Mouse (Mus musculus) liver, embryonic 12.5 days (tissue): ENCODE measurements at regions not wholly inside any gene's neighbourhood (a gene's known extent, or its start where the extent isn't known, plus 50 kb on each side); places are given as distances from the start of the nearest gene placed in this dataset.

Experiments
- ATAC-seq: fragments of 200-750 bp; cut with Nextera tagmentation; 2 replicates; pipeline ENCODE4 v1.8.0; 2017; ENCODE audit warnings: moderate number of reproducible peaks, mild to moderate bottlenecking, moderate library complexity
- H3K27ac ChIP-seq: fragments of 300-500 bp; sonication (generic); 2 replicates; pipeline ENCODE4 v1.5.1; 2016; ENCODE audit warnings: mild to moderate bottlenecking
- H3K27me3 ChIP-seq: fragments of 300-500 bp; sonication (generic); replicated peaks from 2 replicates; pipeline ENCODE4 v1.6.1; 2016; ENCODE audit warnings: mild to moderate bottlenecking, moderate library complexity
- H3K36me3 ChIP-seq: fragments of 300-500 bp; sonication (generic); 2 replicates; pipeline ENCODE4 v1.6.1; 2016; ENCODE audit warnings: mild to moderate bottlenecking, moderate library complexity
- H3K4me1 ChIP-seq: fragments of 300-500 bp; sonication (generic); 2 replicates; pipeline ENCODE4 v1.6.1; 2016
- H3K4me2 ChIP-seq: fragments of 300-500 bp; sonication (generic); 2 replicates; pipeline ENCODE4 v1.6.1; 2016; ENCODE audit warnings: mild to moderate bottlenecking, moderate library complexity
- H3K4me3 ChIP-seq: fragments of 300-500 bp; sonication (generic); 2 replicates; pipeline ENCODE4 v1.5.1; 2016; ENCODE audit warnings: mild to moderate bottlenecking, moderate library complexity
- H3K9ac ChIP-seq: fragments of 300-500 bp; sonication (generic); 2 replicates; pipeline ENCODE4 v1.6.1; 2016; ENCODE audit warnings: mild to moderate bottlenecking, moderate library complexity
- H3K9me3 ChIP-seq: fragments of 300-500 bp; sonication (generic); replicated peaks from 2 replicates; pipeline ENCODE4 v1.6.1; 2016; ENCODE audit warnings: mild to moderate bottlenecking, moderate library complexity
- WGBS: fragments of 180-500 bp; shearing (Covaris S2); methylation state at CpG from one replicate; pipeline ENCODE4 v1.1.7; 2016; ENCODE audit not compliant: insufficient replicate concordance; 5-methylcytosine and 5-hydroxymethylcytosine counted together

DNA sequence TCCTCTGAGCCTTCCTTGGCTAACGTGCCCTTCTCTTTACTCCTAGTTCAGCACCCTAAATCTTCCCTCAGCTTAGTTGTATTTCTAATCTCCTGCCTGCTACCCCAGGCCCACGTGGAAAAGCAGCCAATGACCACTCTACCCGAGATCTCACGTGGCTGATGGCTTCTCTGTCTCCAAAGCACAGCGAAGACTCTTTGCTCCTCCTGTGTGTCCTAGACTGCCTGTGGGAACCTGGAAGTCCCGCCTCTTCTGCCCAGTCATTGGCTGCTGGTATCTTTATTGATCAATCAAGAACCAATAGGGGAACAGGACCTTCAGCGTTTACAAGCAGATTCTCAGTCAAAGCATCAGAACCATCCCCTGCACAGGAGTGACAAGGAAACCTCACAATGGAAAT lies 54.8 kb downstream of the Gm19935 start:
- no peaks in the 10 kb centered on the region for H3K4me1 ChIP-seq
- 0 out of 2 replicates have a peak, but pooled peaks cover 4% of the 10 kb centered on the region for H3K9me3 ChIP-seq
- H3K36me3 ChIP-seq: no peaks in the 10 kb centered on the region
- H3K27me3 ChIP-seq: no peaks in the 10 kb centered on the region
- ATAC-seq: no peak
- H3K9ac ChIP-seq: no peak overlapping the region
- no peak overlapping the region for H3K4me3 ChIP-seq
- no peak overlapping the region for H3K4me2 ChIP-seq
- H3K27ac ChIP-seq: no peak overlapping the region
- 55% methylated on average over 7 of the region's 7 CpGs for WGBS

GRCm38 (mm10) chr8:90761947-90762346 lies 55.2 kb downstream of the Gm19935 start:
- no peak for ATAC-seq

DNA sequence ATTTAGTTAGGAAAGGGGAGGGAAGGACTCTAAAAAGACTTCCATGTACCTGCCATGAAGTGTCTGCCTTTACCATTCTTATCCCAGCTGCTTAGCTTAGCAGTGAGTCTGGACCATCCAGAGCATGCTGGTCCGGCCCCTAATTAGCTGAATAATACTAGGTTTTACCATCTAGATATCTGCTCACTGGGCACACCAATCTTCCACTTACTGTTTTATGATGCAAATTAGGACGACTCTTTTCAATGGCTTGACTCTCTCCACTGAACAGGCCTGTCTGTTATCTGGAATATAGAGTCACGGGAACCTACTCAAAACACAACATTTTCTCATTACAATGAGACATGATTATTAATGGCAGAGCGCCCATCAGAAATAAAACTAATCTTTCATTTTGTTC lies 55.7 kb downstream of the Gm19935 start:
- no peaks in the 10 kb centered on the region for H3K27me3 ChIP-seq
- no peak overlapping the region for H3K4me3 ChIP-seq
- no peak for ATAC-seq
- no peak overlapping the region for H3K9ac ChIP-seq
- H3K4me2 ChIP-seq: no peak overlapping the region
- no peaks in the 10 kb centered on the region for H3K36me3 ChIP-seq
- H3K9me3 ChIP-seq: 0 out of 2 replicates have a peak, but pooled peaks cover 4% of the 10 kb centered on the region
- no peak overlapping the region for H3K27ac ChIP-seq
- 73% methylated on average over 4 of the region's 4 CpGs for WGBS
- H3K4me1 ChIP-seq: no peaks in the 10 kb centered on the region

More at GRCm38 (mm10) chr8:90761947-90762346, 55.2 kb downstream of the Gm19935 start:
- Histone ChIP-seq H3K9ac (no peak overlapping the region), H3K27ac (no peak overlapping the region), H3K4me2 (no peak overlapping the region), H3K4me1 (no peaks in the 10 kb centered on the region), H3K4me3 (no peak overlapping the region), H3K9me3 (0 out of 2 replicates have a peak, but pooled peaks cover 4% of the 10 kb centered on the region), H3K36me3 (no peaks in the 10 kb centered on the region), H3K27me3 (no peaks in the 10 kb centered on the region)
- 68% methylated on average over 5 of the region's 5 CpGs for WGBS

GRCm38 (mm10) chr8:90759531-90759930 lies 57.7 kb downstream of the Gm19935 start:
- Histone ChIP-seq H3K27me3 (no peaks in the 10 kb centered on the region), H3K9ac (no peak overlapping the region), H3K9me3 (0 out of 2 replicates have a peak, but pooled peaks cover 4% of the 10 kb centered on the region), H3K4me3 (no peak overlapping the region), H3K36me3 (no peaks in the 10 kb centered on the region), H3K4me1 (no peaks in the 10 kb centered on the region), H3K27ac (no peak overlapping the region), H3K4me2 (no peak overlapping the region)
- WGBS: 78% methylated on average over 9 of the region's 9 CpGs
- ATAC-seq: no peak

DNA sequence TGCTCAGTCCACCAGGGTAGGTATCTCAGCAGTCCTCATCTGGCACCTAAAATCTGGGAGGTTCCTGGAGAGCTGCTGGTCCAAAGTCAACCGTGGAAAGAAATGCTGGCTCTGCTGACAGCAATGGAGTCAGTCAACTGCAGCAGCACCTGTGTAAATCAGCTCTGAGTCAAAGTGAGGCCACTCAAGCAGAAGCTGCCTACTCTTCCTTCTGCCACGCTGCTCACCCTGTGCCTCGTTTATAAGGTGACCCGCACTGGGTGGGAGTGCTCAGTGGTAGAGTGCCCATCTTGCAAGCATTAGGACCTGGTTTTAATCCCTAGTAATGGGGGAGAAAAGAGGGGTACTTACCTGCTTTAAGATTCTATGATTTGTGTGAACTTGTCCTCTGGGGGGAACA lies 62.2 kb downstream of the Gm19935 start:
- no peak overlapping the region for H3K27ac ChIP-seq
- H3K27me3 ChIP-seq: no peaks in the 10 kb centered on the region
- H3K4me2 ChIP-seq: no peak overlapping the region
- no peaks in the 10 kb centered on the region for H3K4me1 ChIP-seq
- no peaks in the 10 kb centered on the region for H3K36me3 ChIP-seq
- ATAC-seq: no peak
- no peak overlapping the region for H3K9ac ChIP-seq
- WGBS: 69% methylated on average over 4 of the region's 4 CpGs
- H3K4me3 ChIP-seq: no peak overlapping the region
- no peaks in the 10 kb centered on the region for H3K9me3 ChIP-seq

- Histone ChIP-seq H3K9ac (no peak overlapping the region), H3K4me3 (no peak overlapping the region), H3K27me3 (no peaks in the 10 kb centered on the region), H3K27ac (no peak overlapping the region), H3K4me1 (no peaks in the 10 kb centered on the region), H3K9me3 (no peaks in the 10 kb centered on the region), H3K36me3 (no peaks in the 10 kb centered on the region), H3K4me2 (no peak overlapping the region)
- WGBS: 77% methylated on average over 2 of the region's 2 CpGs
- no peak for ATAC-seq
Measured at GRCm38 (mm10) chr8:90743546-90743945, 73.6 kb downstream of the Gm19935 start.

DNA sequence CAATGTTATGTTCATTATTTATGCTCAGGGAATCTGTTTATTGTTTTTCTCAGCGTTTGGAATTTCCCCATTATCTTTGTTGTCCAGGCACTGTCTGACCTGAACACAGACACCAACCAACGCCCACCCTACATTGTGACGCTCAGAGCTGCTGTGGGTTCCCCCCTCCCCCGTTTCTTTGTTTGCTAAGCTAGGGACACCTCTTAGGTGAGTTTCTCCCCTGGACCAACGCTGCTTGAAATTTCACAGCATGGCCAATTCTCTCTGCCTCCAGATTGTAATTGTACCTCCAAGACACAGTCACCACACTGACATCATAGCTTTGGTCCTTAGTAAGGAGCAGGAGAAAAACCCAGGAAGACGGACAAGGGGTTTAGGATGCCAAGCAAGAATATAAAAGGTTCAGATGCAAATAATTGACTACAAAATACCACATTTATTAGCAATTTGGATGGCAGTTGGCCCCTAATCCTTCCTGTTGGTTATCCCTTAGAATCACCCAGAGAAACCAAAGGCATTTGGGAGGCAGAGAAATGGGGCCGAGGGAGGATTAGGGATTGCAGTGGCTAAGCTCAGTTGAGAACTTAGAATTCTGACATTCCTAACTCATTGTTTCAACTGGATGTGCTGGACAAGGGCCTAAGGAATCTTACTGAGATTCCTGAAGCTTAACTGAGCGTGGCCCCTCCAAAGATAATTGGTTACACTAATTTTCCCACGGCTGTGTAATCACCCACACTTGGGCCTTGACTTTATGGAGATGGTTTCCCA lies 76.0 kb downstream of the Gm19935 start:
- no peak overlapping the region for H3K9ac ChIP-seq
- no peak for ATAC-seq
- H3K4me1 ChIP-seq: no peaks in the 10 kb centered on the region

DNA sequence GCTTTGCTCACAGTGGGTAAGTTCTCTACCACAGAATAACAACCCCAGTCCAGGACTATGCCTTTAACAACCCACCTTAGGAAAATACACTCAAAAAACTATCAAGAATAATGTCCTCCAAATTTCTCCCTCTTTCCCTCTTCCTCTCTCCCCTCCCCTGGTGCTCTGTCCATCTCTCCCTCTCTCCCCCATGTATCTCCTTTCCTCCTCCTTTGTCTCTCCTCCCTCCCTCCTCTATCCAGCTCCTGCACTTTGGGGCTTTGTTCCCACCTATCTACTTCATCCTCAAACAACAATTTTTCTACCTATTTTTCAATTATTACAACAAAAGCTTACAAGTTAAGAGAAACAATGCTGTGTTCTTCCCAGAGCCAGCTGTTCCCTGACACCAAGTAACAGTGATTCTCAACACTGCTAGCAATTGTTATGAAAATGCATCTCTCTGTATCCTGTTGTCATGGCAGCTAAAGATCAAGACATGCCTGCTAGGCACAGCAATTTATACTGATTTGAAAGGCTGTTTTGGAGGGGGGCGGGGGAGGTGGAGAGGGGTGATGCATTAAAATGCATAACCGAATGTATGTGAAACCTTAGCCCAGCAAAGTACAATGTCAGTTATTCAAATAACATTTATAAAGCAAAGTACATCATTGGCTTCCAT lies 76.8 kb downstream of the Gm19935 start:
- WGBS: 75% methylated on average over 2 of the region's 2 CpGs
- ATAC-seq: no peak
- Histone ChIP-seq H3K4me1 (no peaks in the 10 kb centered on the region), H3K27me3 (no peaks in the 10 kb centered on the region), H3K9ac (no peak overlapping the region), H3K4me2 (no peak overlapping the region), H3K36me3 (no peaks in the 10 kb centered on the region), H3K4me3 (no peak overlapping the region), H3K9me3 (no peaks in the 10 kb centered on the region), H3K27ac (no peak overlapping the region)

More for the DNA sequence above, 76.0 kb downstream of the Gm19935 start:
- no peak overlapping the region for H3K4me2 ChIP-seq
- no peak overlapping the region for H3K27ac ChIP-seq
- no peaks in the 10 kb centered on the region for H3K36me3 ChIP-seq
- 52% methylated on average over 9 of the region's 9 CpGs for WGBS
- H3K9me3 ChIP-seq: no peaks in the 10 kb centered on the region
- no peak overlapping the region for H3K4me3 ChIP-seq
- H3K27me3 ChIP-seq: no peaks in the 10 kb centered on the region

DNA sequence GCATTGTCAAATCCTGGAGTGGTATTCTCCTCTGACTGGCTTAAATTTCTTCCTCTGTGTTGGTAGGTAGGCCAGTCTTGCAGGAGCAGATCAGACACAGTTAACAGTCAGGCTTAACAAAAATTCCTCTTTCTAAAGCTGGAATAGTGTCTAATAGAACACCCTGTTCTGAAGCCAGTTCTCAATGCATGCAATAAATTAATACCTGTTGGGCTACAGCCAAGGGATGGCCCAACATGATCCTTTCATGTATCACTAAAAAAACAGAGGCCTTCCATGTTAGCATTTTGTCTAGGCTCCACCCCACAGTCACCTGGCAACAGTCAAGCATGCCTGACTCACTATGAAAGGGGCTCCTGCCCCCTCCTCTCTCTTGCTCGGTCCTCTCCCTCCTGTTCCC lies 89.2 kb downstream of the Gm19935 start:
- H3K27ac ChIP-seq: no peak overlapping the region
- no peak overlapping the region for H3K4me2 ChIP-seq
- no peak for ATAC-seq
- no peaks in the 10 kb centered on the region for H3K36me3 ChIP-seq
- H3K9ac ChIP-seq: no peak overlapping the region
- no peak overlapping the region for H3K4me3 ChIP-seq
- no peaks in the 10 kb centered on the region for H3K27me3 ChIP-seq
- WGBS: 47% methylated on average over 1 of the region's 1 CpGs
- no peaks in the 10 kb centered on the region for H3K9me3 ChIP-seq
- no peaks in the 10 kb centered on the region for H3K4me1 ChIP-seq

DNA sequence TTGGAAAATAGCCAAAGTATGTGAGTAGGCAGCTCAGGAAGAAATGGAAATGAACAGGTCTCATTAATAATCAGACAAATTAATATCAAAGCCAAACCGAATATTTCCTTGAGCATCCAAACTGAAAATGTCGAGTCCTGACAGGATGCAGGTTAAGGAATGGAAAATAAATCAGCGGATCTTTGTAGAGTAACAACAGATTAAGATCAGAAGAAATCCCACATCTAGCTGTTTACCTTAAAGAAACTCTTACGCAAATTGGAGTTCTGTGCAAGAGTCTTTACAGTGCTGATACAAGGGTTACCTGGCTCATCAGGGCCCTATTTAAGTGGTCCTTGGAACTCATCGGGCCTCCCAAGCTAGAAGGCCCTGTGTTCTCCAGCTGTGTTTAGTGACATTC lies 92.0 kb downstream of the Gm19935 start:
- H3K36me3 ChIP-seq: no peaks in the 10 kb centered on the region
- no peaks in the 10 kb centered on the region for H3K27me3 ChIP-seq
- H3K4me1 ChIP-seq: no peaks in the 10 kb centered on the region
- WGBS: 72% methylated on average over 5 of the region's 5 CpGs
- no peaks in the 10 kb centered on the region for H3K9me3 ChIP-seq
- ATAC-seq: no peak
- no peak overlapping the region for H3K4me2 ChIP-seq
- no peak overlapping the region for H3K9ac ChIP-seq
- no peak overlapping the region for H3K4me3 ChIP-seq
- no peak overlapping the region for H3K27ac ChIP-seq

DNA sequence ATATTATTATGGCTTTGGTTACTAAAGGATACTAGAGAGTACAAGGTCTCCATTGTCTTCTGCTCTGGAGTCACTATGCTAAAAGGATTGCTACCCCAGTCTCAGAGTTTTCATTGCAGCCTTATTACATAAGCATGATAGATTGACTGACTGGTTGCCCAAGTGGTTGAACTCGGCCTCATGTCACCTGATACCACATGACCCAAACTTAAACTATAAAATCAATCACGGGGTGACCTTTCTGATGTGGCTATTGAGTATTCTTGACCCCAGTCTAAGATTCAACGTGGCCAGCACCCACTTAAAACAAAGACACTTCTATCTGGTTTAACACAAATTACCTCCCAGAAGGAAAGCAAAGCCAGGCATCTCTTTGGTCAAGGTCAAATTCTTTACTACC lies 100.8 kb downstream of the Gm19935 start:
- Histone ChIP-seq H3K4me1 (no peaks in the 10 kb centered on the region), H3K9ac (no peak overlapping the region), H3K4me3 (no peak overlapping the region), H3K9me3 (no peaks in the 10 kb centered on the region), H3K27ac (no peak overlapping the region), H3K36me3 (no peaks in the 10 kb centered on the region), H3K4me2 (no peak overlapping the region), H3K27me3 (no peaks in the 10 kb centered on the region)
- no peak for ATAC-seq
- WGBS: 41% methylated on average over 3 of the region's 3 CpGs

DNA sequence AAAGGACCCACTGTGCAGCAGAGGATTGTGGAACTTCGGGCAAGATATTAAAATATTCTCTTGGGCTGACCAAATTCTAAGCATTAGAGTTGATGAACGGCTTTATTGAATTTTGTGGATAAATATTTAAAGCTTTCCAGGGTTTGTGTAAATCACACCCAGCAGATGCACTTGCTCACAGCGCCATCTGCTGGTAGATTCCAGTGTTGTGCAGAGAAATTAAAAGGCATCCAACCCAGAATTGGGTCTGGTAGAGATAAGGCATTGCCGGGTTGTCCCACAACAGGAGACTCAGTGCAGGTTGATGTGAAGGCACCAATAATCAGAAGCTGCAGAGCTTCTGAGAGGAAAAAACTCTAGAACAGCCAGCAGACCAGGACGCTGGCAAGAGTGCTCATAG lies 108.7 kb downstream of the Gm19935 start:
- Histone ChIP-seq H3K4me2 (no peak overlapping the region), H3K9me3 (no peaks in the 10 kb centered on the region), H3K4me1 (no peaks in the 10 kb centered on the region), H3K9ac (no peak overlapping the region), H3K36me3 (no peaks in the 10 kb centered on the region), H3K4me3 (no peak overlapping the region), H3K27me3 (no peaks in the 10 kb centered on the region), H3K27ac (no peak overlapping the region)
- ATAC-seq: no peak
- WGBS: 15% methylated on average over 5 of the region's 5 CpGs
